Mouse (Mus musculus) MEL (cell line): ENCODE measurements around the gene 1700025G04Rik. TPM values are rescaled to one million over a fixed set of nuclear protein-coding genes. Genes with fewer than 3 reads are reported as not detected.

Experiments used
- DNase-seq: peaks from one replicate; pipeline ENCODE4 v3.0.0; 2011; ENCODE audit warnings: low read depth, low spot score
- H3K27ac ChIP-seq: 2 replicates; pipeline ENCODE4 v1.5.1; 2012; ENCODE audit warnings: low read depth, mild to moderate bottlenecking, control low read depth, low read length, moderate library complexity; ENCODE audit not compliant: control insufficient read depth
- H3K27me3 ChIP-seq, 2 experiments: fragments of 150-350 bp in 1 of 2; sonication (generic) in 1 of 2; 2 replicates each; pipeline ENCODE4 v1.6.1; 2012; ENCODE audit warnings: low read length in 2 of 2, mild to moderate bottlenecking in 2 of 2, improper control_type of control experiment in 1 of 2, moderate library complexity in 1 of 2; ENCODE audit not compliant: insufficient read depth in 2 of 2, control insufficient read depth in 1 of 2
- H3K36me3 ChIP-seq, 2 experiments: 2 replicates each; pipeline ENCODE4 v1.6.1; 2012 to 2014; ENCODE audit warnings: low read length in 2 of 2, improper control_type of control experiment in 1 of 2, inconsistent platforms in 1 of 2, mild to moderate bottlenecking in 1 of 2; ENCODE audit not compliant: insufficient read depth in 2 of 2, control insufficient read depth in 1 of 2
- H3K4me1 ChIP-seq, 2 experiments: fragments of 150-350 bp in 1 of 2; sonication (generic) in 1 of 2; 2 replicates each; pipeline ENCODE4 v1.6.1; 2012; ENCODE audit warnings: low read length in 2 of 2, improper control_type of control experiment in 1 of 2, mild to moderate bottlenecking in 1 of 2; ENCODE audit not compliant: insufficient read depth in 2 of 2, control insufficient read depth in 1 of 2
- H3K4me3 ChIP-seq, 2 experiments: fragments of 150-350 bp in 1 of 2; sonication (generic) in 1 of 2; 2 replicates each; pipeline ENCODE4 v1.5.1; 2012; ENCODE audit warnings: low read depth in 2 of 2, low read length in 2 of 2, mild to moderate bottlenecking in 2 of 2, moderate library complexity in 2 of 2, control low read depth in 1 of 2, improper control_type of control experiment in 1 of 2; ENCODE audit not compliant: control insufficient read depth in 1 of 2, insufficient read depth in 1 of 2
- H3K79me2 ChIP-seq: 2 replicates; pipeline ENCODE4 v1.6.1; 2012; ENCODE audit warnings: mild to moderate bottlenecking, low read length, moderate library complexity; ENCODE audit not compliant: control insufficient read depth, poor library complexity, insufficient read depth
- H3K9ac ChIP-seq: 2 replicates; pipeline ENCODE4 v1.6.1; 2012; ENCODE audit warnings: low read depth, mild to moderate bottlenecking, control low read depth, low read length, moderate library complexity; ENCODE audit not compliant: control insufficient read depth, poor library complexity, severe bottlenecking
- H3K9me3 ChIP-seq: fragments of 150-350 bp; sonication (generic); replicated peaks from 2 replicates; pipeline ENCODE4 v1.6.1; 2012; ENCODE audit warnings: mild to moderate bottlenecking, low read length, improper control_type of control experiment, moderate library complexity; ENCODE audit not compliant: insufficient read depth
- BHLHE40 ChIP-seq: IDR thresholded peaks from 2 replicates; pipeline ENCODE4 v1.6.1; 2012; ENCODE audit warnings: low read depth, mild to moderate bottlenecking, inconsistent platforms, low read length, improper control_type of control experiment, borderline replicate concordance
- CHD1 ChIP-seq: IDR thresholded peaks from 2 replicates; pipeline ENCODE4 v1.6.1; 2012; ENCODE audit warnings: low read depth, mild to moderate bottlenecking, inconsistent platforms, low read length, improper control_type of control experiment
- CTCF ChIP-seq, 3 experiments: IDR thresholded peaks in 2 of 3; conservative IDR thresholded peaks in 1 of 3; 2 replicates each; pipeline ENCODE4 v1.5.1; 2011 to 2012; ENCODE audit warnings: low read length in 3 of 3, low read depth in 2 of 3, mild to moderate bottlenecking in 2 of 3, improper control_type of control experiment in 1 of 3, inconsistent platforms in 1 of 3, mixed read lengths in 1 of 3, moderate library complexity in 1 of 3; ENCODE audit not compliant: control insufficient read depth in 1 of 3, insufficient read depth in 1 of 3, poor library complexity in 1 of 3, severe bottlenecking in 1 of 3
- ELF1 ChIP-seq: IDR thresholded peaks from 2 replicates; pipeline ENCODE4 v1.6.1; 2014; ENCODE audit warnings: low read depth, mild to moderate bottlenecking, inconsistent platforms, low read length, improper control_type of control experiment, moderate library complexity
- ETS1 ChIP-seq: IDR thresholded peaks from 2 replicates; pipeline ENCODE4 v1.6.1; 2012; ENCODE audit warnings: low read depth, mild to moderate bottlenecking, inconsistent platforms, low read length, improper control_type of control experiment, moderate library complexity
- GABPA ChIP-seq: IDR thresholded peaks from 2 replicates; pipeline ENCODE4 v1.6.1; 2012; ENCODE audit warnings: low read depth, mild to moderate bottlenecking, inconsistent platforms, low read length, improper control_type of control experiment, moderate library complexity
- JUND ChIP-seq: IDR thresholded peaks from 2 replicates; pipeline ENCODE4 v1.6.1; 2011; ENCODE audit warnings: low read depth, mild to moderate bottlenecking, improper control_type of control experiment, low read length
- MAFK ChIP-seq: IDR thresholded peaks from 2 replicates; pipeline ENCODE4 v1.6.1; 2011; ENCODE audit warnings: low read depth, mild to moderate bottlenecking, low read length, improper control_type of control experiment, borderline replicate concordance
- MAX ChIP-seq: IDR thresholded peaks from 2 replicates; pipeline ENCODE4 v1.6.1; 2011; ENCODE audit warnings: low read length, improper control_type of control experiment
- MEF2A ChIP-seq: IDR thresholded peaks from 2 replicates; pipeline ENCODE4 v1.6.1; 2014; ENCODE audit warnings: low read depth, mild to moderate bottlenecking, inconsistent platforms, low read length, improper control_type of control experiment; ENCODE audit not compliant: poor library complexity, insufficient replicate concordance, severe bottlenecking; ENCODE audit errors: extremely low read depth
- MXI1 ChIP-seq: IDR thresholded peaks from 2 replicates; pipeline ENCODE4 v1.6.1; 2011; ENCODE audit warnings: mild to moderate bottlenecking, low read depth, low read length, improper control_type of control experiment
- MYC ChIP-seq: IDR thresholded peaks from 2 replicates; pipeline ENCODE4 v1.6.1; 2011; ENCODE audit warnings: low read depth, mild to moderate bottlenecking, low read length, improper control_type of control experiment, moderate library complexity
- NELFE ChIP-seq: IDR thresholded peaks from 2 replicates; pipeline ENCODE4 v1.6.1; 2011; ENCODE audit warnings: low read depth, low read length, improper control_type of control experiment
- POLR2A ChIP-seq, 2 experiments: IDR thresholded peaks; 2 replicates each; pipeline ENCODE4 v1.6.1; 2011 to 2012; ENCODE audit warnings: low read length in 2 of 2, mild to moderate bottlenecking in 2 of 2, control low read depth in 1 of 2, improper control_type of control experiment in 1 of 2, low read depth in 1 of 2, moderate library complexity in 1 of 2; ENCODE audit not compliant: control insufficient read depth in 1 of 2, insufficient read depth in 1 of 2, poor library complexity in 1 of 2
- POLR2AphosphoS2 ChIP-seq: IDR thresholded peaks from 2 replicates; pipeline ENCODE4 v1.6.1; 2011; ENCODE audit warnings: low read length, improper control_type of control experiment
- POLR2AphosphoS5 ChIP-seq: IDR thresholded peaks from 2 replicates; pipeline ENCODE4 v1.6.1; 2012; ENCODE audit warnings: low read depth, borderline replicate concordance, mild to moderate bottlenecking, inconsistent platforms, low read length, moderate library complexity, mixed read lengths
- RCOR1 ChIP-seq: IDR thresholded peaks from 2 replicates; pipeline ENCODE4 v1.6.1; 2012; ENCODE audit warnings: low read depth, mild to moderate bottlenecking, inconsistent platforms, low read length, improper control_type of control experiment
- SIN3A ChIP-seq: IDR thresholded peaks from 2 replicates; pipeline ENCODE4 v1.6.1; 2012; ENCODE audit warnings: low read length, improper control_type of control experiment, inconsistent platforms
- TAL1 ChIP-seq: IDR thresholded peaks from 2 replicates; pipeline ENCODE4 v1.6.1; 2012; ENCODE audit warnings: mild to moderate bottlenecking, inconsistent platforms, low read length, moderate library complexity, mixed read lengths
- TBP ChIP-seq: IDR thresholded peaks from 2 replicates; pipeline ENCODE4 v1.8.0; 2011; ENCODE audit warnings: low read depth, low read length, improper control_type of control experiment
- UBTF ChIP-seq: IDR thresholded peaks from 2 replicates; pipeline ENCODE4 v1.6.1; 2012; ENCODE audit warnings: low read depth, mild to moderate bottlenecking, inconsistent platforms, low read length, improper control_type of control experiment, moderate library complexity, borderline replicate concordance; ENCODE audit not compliant: insufficient read depth
- USF1 ChIP-seq: IDR thresholded peaks from 2 replicates; pipeline ENCODE4 v1.6.1; 2014; ENCODE audit warnings: low read depth, mild to moderate bottlenecking, inconsistent platforms, low read length, improper control_type of control experiment, moderate library complexity
- USF2 ChIP-seq, 2 experiments: IDR thresholded peaks; 2 replicates each; pipeline ENCODE4 v1.6.1; 2011 to 2012; ENCODE audit warnings: improper control_type of control experiment in 2 of 2, low read length in 2 of 2, borderline replicate concordance in 1 of 2, inconsistent platforms in 1 of 2, low read depth in 1 of 2, mild to moderate bottlenecking in 1 of 2; ENCODE audit not compliant: insufficient read depth in 1 of 2
- ZC3H11A ChIP-seq: IDR thresholded peaks from 2 replicates; pipeline ENCODE4 v1.6.1; 2012; ENCODE audit warnings: low read depth, mild to moderate bottlenecking, inconsistent platforms, low read length, improper control_type of control experiment
- polyA plus RNA-seq, 2 experiments: library from polyadenylated mRNA; stranded (reverse) in 1 of 2; unstranded in 1 of 2; fragments of >175 nt in 1 of 2; fragments of >200 nt in 1 of 2; gene quantifications; 2 replicates each; pipeline versions ENCODE4 v1.2.1 to v1.2.4; 2012; ENCODE audit warnings: low replicate concordance in 2 of 2, low read depth in 1 of 2; ENCODE audit not compliant: insufficient read length in 2 of 2, insufficient read depth in 1 of 2, missing spikeins in 1 of 2
- total RNA-seq: library from RNA; depleted of rRNA; stranded (reverse); fragments of 300-350 nt; gene quantifications from 2 replicates; pipeline ENCODE4 v1.2.3, GENCODE M21; 2012

Gene 1700025G04Rik
- total and polyA plus RNA-seq, 3 experiments = 0.04 to 0.91 TPM; not detected in 1

- Histone ChIP-seq H3K79me2 (no peaks in the 10 kb centered on the region), H3K9ac (no peak overlapping the region), H3K27me3 (peaks cover 0 to 2% of the 10 kb centered on the region in 2 experiments; a peak in 2 of 4 replicates), H3K27ac (no peak overlapping the region), H3K4me3 (no peak overlapping the region), H3K9me3 (no peaks in the 10 kb centered on the region), H3K36me3 (no peaks in the 10 kb centered on the region), H3K4me1 (0 out of 4 replicates have a peak, but pooled peaks cover 0 to under 1% of the 10 kb centered on the region in 2 experiments)
- DNase-seq = no peak
- TF ChIP-seq RCOR1 = no peak
- TF ChIP-seq SIN3A = no peak
- no peak for TF ChIP-seq TBP
- TF ChIP-seq POLR2AphosphoS5 = no peak
- TF ChIP-seq POLR2AphosphoS2 = no peak
- no peak for TF ChIP-seq MXI1
- TF ChIP-seq MAFK = no peak
- no peak for TF ChIP-seq POLR2A (IDR thresholded peaks at IDR 0.05; ENCODE audit: control insufficient read depth in 1 of 2, insufficient read depth in 1 of 2, low read depth in 1 of 2, low read length in 2 of 2, poor library complexity in 1 of 2)
- TF ChIP-seq UBTF = no peak
- no peak for TF ChIP-seq NELFE
- no peak for TF ChIP-seq JUND
- TF ChIP-seq USF2 (IDR thresholded peaks at IDR 0.05; ENCODE audit: borderline replicate concordance in 1 of 2, insufficient read depth in 1 of 2, low read depth in 1 of 2, low read length in 2 of 2) = no peak
- TF ChIP-seq CHD1 = no peak
- TF ChIP-seq ZC3H11A = no peak
- no peak for TF ChIP-seq CTCF (IDR thresholded peaks at IDR 0.05 in 2 of 3, conservative IDR thresholded peaks at IDR 0.05 in 1 of 3; ENCODE audit: control insufficient read depth in 1 of 3, insufficient read depth in 1 of 3, low read depth in 2 of 3, low read length in 3 of 3, poor library complexity in 1 of 3, severe bottlenecking in 1 of 3)
- no peak for TF ChIP-seq USF1
- no peak for TF ChIP-seq MYC
- TF ChIP-seq ETS1 = no peak
These were observed 126.7 kb downstream of the 1700025G04Rik start for GRCm38 (mm10) chr1:151963248-151963647.

- Histone ChIP-seq H3K4me1 (0 out of 4 replicates have a peak, but pooled peaks cover 2 to 3% of the 10 kb centered on the region in 2 experiments), H3K79me2 (no peaks in the 10 kb centered on the region), H3K9ac (no peak overlapping the region), H3K36me3 (no peaks in the 10 kb centered on the region), H3K4me3 (no peak overlapping the region), H3K9me3 (no peaks in the 10 kb centered on the region), H3K27me3 (peaks cover 0 to 2% of the 10 kb centered on the region in 2 experiments; a peak in 1 of 4 replicates), H3K27ac (no peak overlapping the region)
- TF ChIP-seq MYC (no peak), JUND (no peak), UBTF (no peak), GABPA (no peak), TAL1 (no peak), CHD1 (no peak), NELFE (no peak), MEF2A (no peak), BHLHE40 (no peak), ELF1 (no peak), SIN3A (no peak), RCOR1 (no peak), MAX (no peak)
- DNase-seq = no peak
These were observed 127.8 kb downstream of the 1700025G04Rik start for GRCm38 (mm10) chr1:151962078-151962477.
